Mouse (Mus musculus) stomach, embryonic 15.5 days (tissue): ENCODE measurements around the gene Clasp1. TPM values are rescaled to one million over a fixed set of nuclear protein-coding genes. Genes with fewer than 3 reads are reported as not detected.
A peak's percentile ranks its signal among the peaks of the same experiment; 100 is the strongest.

ENCODE experiments used
- ATAC-seq: fragments of 200-750 bp; cut with Nextera tagmentation; 2 replicates; pipeline ENCODE4 v1.8.0; 2017; ENCODE audit warnings: low read depth, moderate number of reproducible peaks, moderate TSS enrichment; ENCODE audit not compliant: insufficient read depth, low FRiP score
- H3K27ac ChIP-seq: fragments of 300-500 bp; sonication (generic); 2 replicates; pipeline ENCODE4 v1.5.1; 2015; ENCODE audit warnings: mild to moderate bottlenecking, inconsistent platforms
- H3K27me3 ChIP-seq: fragments of 300-500 bp; sonication (generic); replicated peaks from 2 replicates; pipeline ENCODE4 v1.6.1; 2015; ENCODE audit warnings: inconsistent platforms
- H3K36me3 ChIP-seq: fragments of 300-500 bp; sonication (generic); 2 replicates; pipeline ENCODE4 v1.6.1; 2015; ENCODE audit warnings: inconsistent platforms
- H3K4me1 ChIP-seq: fragments of 300-500 bp; sonication (generic); 2 replicates; pipeline ENCODE4 v1.6.1; 2015; ENCODE audit warnings: inconsistent platforms
- H3K4me2 ChIP-seq: fragments of 300-500 bp; sonication (generic); 2 replicates; pipeline ENCODE4 v1.6.1; 2015; ENCODE audit warnings: mild to moderate bottlenecking, inconsistent platforms
- H3K4me3 ChIP-seq: fragments of 300-500 bp; sonication (generic); replicated peaks from 2 replicates; pipeline ENCODE4 v1.5.1; 2015; ENCODE audit warnings: inconsistent platforms
- H3K9ac ChIP-seq: fragments of 300-500 bp; sonication (generic); 2 replicates; pipeline ENCODE4 v1.6.1; 2015; ENCODE audit warnings: inconsistent platforms
- H3K9me3 ChIP-seq: fragments of 300-500 bp; sonication (generic); 2 replicates; pipeline ENCODE4 v1.6.1; 2016; ENCODE audit warnings: inconsistent platforms
- WGBS: fragments of 180-500 bp; shearing (Covaris S2); methylation state at CpG from one replicate; pipeline ENCODE4 v1.1.7; 2015; 5-methylcytosine and 5-hydroxymethylcytosine counted together
- polyA plus RNA-seq: library from polyadenylated mRNA; unstranded; fragments of >200 nt; fragmentation: Nextera tagmentation; extraction: Ambion mirVana; gene quantifications from 2 replicates; pipeline ENCODE4 v1.2.1, GENCODE M21; 2015

Gene Clasp1
- polyA plus RNA-seq, 1 experiment from 2014 or later, result 38.7 TPM

GRCm38 (mm10) chr1:118649933-118650770 lies 261.3 kb downstream of the Clasp1 start:
- H3K4me3 ChIP-seq, result no peak overlapping the region
- H3K9me3 ChIP-seq, result no peaks in the 10 kb centered on the region
- no peak overlapping the region for H3K9ac ChIP-seq
- H3K4me1 ChIP-seq, result peaks cover 7% of the 10 kb centered on the region
- H3K27me3 ChIP-seq, result no peaks in the 10 kb centered on the region
- H3K27ac ChIP-seq, result peak overlapping the region; percentile 65
- H3K36me3 ChIP-seq, result no peaks in the 10 kb centered on the region
- H3K4me2 ChIP-seq, result no peak overlapping the region
- peak; percentile 70 for ATAC-seq
- WGBS, result 55% methylated on average over 9 of the region's 9 CpGs

GRCm38 (mm10) chr1:118650771-118651080 lies 261.9 kb downstream of the Clasp1 start:
- WGBS, result 35% methylated on average over 3 of the region's 3 CpGs

GRCm38 (mm10) chr1:118658716-118659115 lies 269.9 kb downstream of the Clasp1 start:
- no peak for ATAC-seq
- Histone ChIP-seq H3K9ac (no peak overlapping the region), H3K36me3 (no peaks in the 10 kb centered on the region), H3K9me3 (no peaks in the 10 kb centered on the region), H3K27ac (no peak overlapping the region), H3K4me1 (0 out of 2 replicates have a peak, but pooled peaks cover 2% of the 10 kb centered on the region), H3K4me2 (no peak overlapping the region), H3K27me3 (no peaks in the 10 kb centered on the region), H3K4me3 (no peak overlapping the region)
- WGBS, result 76% methylated on average over 6 of the region's 6 CpGs

More at GRCm38 (mm10) chr1:118650771-118651080, 261.9 kb downstream of the Clasp1 start:
- Histone ChIP-seq H3K4me2 (no peak overlapping the region), H3K9ac (no peak overlapping the region), H3K36me3 (no peaks in the 10 kb centered on the region), H3K9me3 (no peaks in the 10 kb centered on the region), H3K27ac (peak overlapping the region; percentile 65), H3K4me3 (no peak overlapping the region), H3K27me3 (no peaks in the 10 kb centered on the region), H3K4me1 (peaks cover 7% of the 10 kb centered on the region)
- ATAC-seq, result no peak

GRCm38 (mm10) chr1:118660880-118661465 lies 272.1 kb downstream of the Clasp1 start:
- no peak overlapping the region for H3K4me3 ChIP-seq
- H3K9me3 ChIP-seq, result no peaks in the 10 kb centered on the region
- H3K4me1 ChIP-seq, result 0 out of 2 replicates have a peak, but pooled peaks cover 2% of the 10 kb centered on the region
- 26% methylated on average over 3 of the region's 3 CpGs for WGBS
- H3K9ac ChIP-seq, result no peak overlapping the region
- H3K27me3 ChIP-seq, result no peaks in the 10 kb centered on the region
- H3K27ac ChIP-seq, result no peak overlapping the region
- no peak for ATAC-seq
- no peak overlapping the region for H3K4me2 ChIP-seq
- H3K36me3 ChIP-seq, result no peaks in the 10 kb centered on the region

Other genes starting within 250 kb of the Clasp1 start
- gene Gm29106, start 212.5 kb upstream of the Clasp1 start, polyA plus RNA-seq, result 0.09 and 0.10 TPM in 2 replicates
- gene Tsn, start 77.3 kb upstream of the Clasp1 start, polyA plus RNA-seq, result 247 and 267 TPM in 2 replicates
- gene Nifk, start 67.2 kb upstream of the Clasp1 start, polyA plus RNA-seq, result 70.1 and 72.0 TPM in 2 replicates
- gene Tfcp2l1, start 238.9 kb downstream of the Clasp1 start, polyA plus RNA-seq, result 2.3 and 2.4 TPM in 2 replicates